Mouse (Mus musculus): ENCODE results near the gene Snx9.

Gene Snx9

GRCm38 (mm10) chr17:5807847-5808386 is 33.2 kb upstream of the Snx9 start:
- no peak for DNase-seq

- DNase-seq = no peak
These were observed 27.1 kb upstream of the Snx9 start for GRCm38 (mm10) chr17:5813863-5814640.

DNA sequence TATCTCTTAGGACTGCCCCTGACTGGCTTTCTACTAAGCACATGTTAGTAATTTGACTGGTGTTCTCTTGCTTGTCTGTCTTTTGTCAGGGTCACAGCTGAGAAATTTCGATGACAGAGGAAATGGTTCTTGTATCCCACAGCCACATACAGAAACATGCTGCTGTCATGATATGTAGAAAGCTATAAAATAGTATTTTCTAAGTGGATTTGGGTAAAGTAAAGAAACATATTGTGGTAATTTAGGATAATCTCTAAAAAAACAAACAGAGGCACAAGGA is 26.5 kb upstream of the Snx9 start:
- no peak for DNase-seq

DNA sequence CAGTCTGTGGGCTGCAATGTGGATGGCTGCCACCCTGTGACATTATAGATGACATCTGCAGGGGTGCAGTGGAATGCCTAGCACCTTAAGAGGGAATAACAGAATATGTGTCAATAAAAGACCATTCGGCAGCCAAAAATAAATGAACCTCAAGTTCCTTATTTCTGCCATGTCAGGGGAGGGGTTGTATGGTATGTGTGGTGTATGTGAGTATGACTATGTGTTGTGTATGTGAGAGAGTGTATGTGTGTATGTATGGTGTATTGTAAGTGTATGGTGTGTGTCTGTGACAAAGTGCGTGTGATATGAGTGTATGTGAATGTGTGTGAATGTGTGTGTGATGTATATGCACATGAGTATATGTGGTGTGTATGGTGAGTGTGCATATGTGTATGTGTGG is 23.3 kb upstream of the Snx9 start:
- DNase-seq = no peak

DNA sequence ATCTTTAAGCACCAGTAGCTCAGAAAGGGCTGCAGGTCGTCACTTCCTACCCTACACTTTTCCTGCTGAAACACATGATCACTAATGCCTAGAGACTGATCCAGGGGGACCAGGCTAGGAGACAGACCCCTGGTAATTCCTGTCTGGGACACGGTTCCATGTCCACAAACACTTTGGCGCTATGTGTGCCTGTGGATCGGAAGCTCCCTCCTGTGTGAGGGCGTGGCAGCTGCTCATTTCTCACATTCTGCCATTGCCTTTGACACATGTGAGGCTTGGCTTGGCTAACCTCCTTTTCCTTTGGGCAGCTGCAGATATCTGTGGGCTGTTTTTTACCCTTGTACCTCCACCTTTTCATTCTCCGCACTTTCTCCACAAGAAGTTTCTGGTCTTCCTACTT is 22.0 kb upstream of the Snx9 start:
- DNase-seq = no peak

DNA sequence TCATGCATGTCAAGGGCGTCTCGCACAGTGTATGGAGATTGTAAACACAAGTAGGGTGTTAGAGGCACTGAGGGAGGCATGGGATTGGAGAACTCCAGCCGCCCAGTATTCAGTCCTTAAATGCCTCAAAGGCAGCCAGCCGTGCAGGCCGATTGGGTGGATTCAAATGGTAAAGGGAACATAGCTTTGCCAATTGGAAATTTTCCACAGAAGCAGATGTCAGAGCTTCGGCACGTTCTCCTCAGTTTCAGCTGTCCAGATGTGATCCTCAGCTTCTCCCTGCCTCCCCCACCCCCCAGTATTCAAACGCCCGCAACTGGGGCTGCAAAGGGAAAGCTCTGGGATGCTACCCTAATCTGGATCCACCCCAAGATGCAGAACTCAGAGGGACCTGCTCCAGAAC is 21.3 kb upstream of the Snx9 start:
- DNase-seq = peak; percentile 58 to 76

DNA sequence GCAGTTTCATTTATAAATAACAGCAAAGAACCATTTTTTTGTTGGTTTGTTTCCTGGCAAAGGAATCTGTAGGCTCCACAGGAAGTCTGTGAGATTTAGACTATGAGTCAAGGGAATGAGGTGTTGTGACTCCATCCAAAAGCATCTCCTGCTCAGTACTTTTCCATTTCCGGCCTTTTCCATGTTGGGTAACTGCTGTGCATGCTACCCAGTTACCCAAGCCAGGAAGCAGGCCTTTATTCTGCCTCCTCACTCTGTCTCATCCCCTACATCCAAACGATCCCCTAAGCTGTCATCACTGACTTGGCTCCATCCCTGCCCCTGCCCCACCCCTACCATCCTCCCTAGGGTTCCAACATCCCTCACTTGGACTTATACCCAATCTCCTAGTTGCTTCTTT is 18.6 kb upstream of the Snx9 start:
- no peak for DNase-seq

DNA sequence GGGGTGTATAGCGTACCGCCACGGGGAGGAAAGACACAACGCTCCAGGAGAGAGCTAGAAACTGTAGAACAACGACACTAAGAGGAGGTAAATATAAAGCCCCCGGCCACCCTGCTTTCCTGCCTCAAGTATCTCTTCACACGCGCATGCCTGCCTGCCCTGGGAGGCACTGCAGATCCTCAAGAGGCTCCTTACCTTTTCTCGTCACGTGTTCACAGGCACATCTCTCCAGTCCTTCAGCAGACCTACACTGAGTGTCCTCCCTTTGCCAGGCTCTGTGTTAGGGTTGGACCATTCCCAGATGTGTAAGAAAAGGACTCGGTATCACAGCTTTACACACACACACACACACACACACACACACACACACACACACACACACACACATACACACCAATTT is 18.1 kb upstream of the Snx9 start:
- DNase-seq = no peak

GRCm38 (mm10) chr17:5827836-5828582 is 13.1 kb upstream of the Snx9 start:
- no peak for DNase-seq

DNA sequence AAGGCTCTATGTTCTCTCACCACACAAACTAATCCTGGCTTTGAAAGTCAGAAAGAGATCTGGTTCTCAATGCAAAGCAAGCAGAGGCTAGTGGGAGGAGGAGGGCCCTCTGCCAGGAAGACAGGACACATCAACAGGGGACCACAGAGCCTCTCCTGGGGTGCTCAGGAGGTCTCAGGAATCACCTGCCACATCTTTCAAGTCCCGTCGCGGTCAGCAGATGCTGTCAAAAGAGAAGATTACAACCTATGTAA is 12.6 kb upstream of the Snx9 start:
- DNase-seq = no peak

- DNase-seq = no peak
These were observed 12.2 kb upstream of the Snx9 start for GRCm38 (mm10) chr17:5828944-5829343.

- no peak for DNase-seq
These were observed 11.2 kb upstream of the Snx9 start for GRCm38 (mm10) chr17:5829930-5830329.

- no peak for DNase-seq
These were observed 10.7 kb upstream of the Snx9 start for GRCm38 (mm10) chr17:5830382-5830781.

GRCm38 (mm10) chr17:5830832-5831231 is 10.3 kb upstream of the Snx9 start:
- no peak for DNase-seq

GRCm38 (mm10) chr17:5831257-5831806 is 9.8 kb upstream of the Snx9 start:
- no peak for DNase-seq

- DNase-seq = no peak
These were observed 7.0 kb upstream of the Snx9 start for GRCm38 (mm10) chr17:5834166-5834565.

DNA sequence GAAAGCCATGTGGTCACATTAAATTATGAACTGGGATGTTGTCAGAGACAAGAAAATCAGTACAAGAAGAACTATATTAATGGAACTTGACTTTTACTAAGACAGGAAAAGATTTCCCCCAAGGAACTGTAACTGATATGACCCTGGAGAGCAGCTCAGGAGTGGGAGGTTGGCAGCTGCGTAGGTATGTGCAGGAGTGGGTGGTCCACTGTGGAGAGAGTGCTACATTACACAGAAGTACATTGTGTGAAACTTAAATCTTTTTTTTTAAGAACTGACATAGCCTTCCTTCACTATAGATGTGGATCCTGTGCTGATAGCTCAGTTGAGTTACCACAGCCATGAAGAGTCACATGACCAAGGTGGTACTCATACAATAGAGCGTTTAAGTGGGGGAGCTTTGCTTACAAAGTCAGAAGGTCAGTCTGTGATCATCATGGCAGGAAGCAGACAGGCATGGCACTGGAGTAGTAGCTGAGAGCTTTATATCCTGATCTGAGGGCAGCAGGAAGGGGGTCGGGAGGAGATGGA is 6.3 kb upstream of the Snx9 start:
- DNase-seq = no peak

GRCm38 (mm10) chr17:5839549-5840240 is 1.4 kb upstream of the Snx9 start:
- no peak for DNase-seq

- DNase-seq = peak in 1 of 2 experiments; percentile 42
These were observed 490 bp upstream of the Snx9 start for GRCm38 (mm10) chr17:5840550-5841127.

DNA sequence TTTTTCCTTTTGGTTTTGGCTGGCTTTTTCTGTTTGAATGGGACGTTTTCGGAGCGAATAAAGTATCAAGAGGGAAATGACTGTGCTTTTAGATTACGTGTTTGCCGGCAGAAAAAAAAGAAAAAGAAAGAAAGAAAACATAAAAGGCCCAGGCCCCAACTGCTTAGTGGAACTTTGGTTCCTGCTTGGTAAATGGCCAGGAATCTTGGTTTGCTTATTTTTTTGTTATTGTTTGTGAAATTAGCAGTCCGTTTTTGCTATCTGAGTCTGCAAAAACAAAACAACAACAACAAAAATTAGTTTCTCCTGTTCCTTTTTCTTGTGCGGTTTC is 779 bp downstream of the Snx9 start:
- no peak for DNase-seq

GRCm38 (mm10) chr17:5842988-5843640 is 2.0 kb downstream of the Snx9 start:
- DNase-seq = peak; percentile 36 to 64

DNA sequence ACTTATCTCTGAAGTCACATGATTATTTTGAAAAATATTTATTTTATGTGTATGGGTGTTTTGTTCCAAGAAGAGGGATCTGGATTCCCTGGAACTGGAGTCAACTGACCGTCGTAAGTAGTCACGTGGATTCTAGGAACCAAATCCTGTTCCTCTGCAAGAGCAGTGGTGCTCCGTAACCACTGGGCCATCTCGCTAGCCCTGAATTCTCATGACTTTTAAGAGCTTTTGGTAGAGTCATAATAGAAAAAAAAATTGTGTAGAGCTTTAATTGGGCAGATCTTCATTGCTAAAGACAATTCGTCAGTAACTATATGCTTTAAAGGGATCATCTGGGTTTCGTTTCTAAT is 2.5 kb downstream of the Snx9 start:
- no peak for DNase-seq

- no peak for DNase-seq
These were observed 4.2 kb downstream of the Snx9 start for GRCm38 (mm10) chr17:5845376-5845775.

Measured in kidney, postnatal 25 days (tissue).